ENCODE assay signal across 8 mouse cellular contexts in genomic region chr12:30050235-30050634, GRCm38 (mm10).
DNase-seq lines count a peak whose midpoint lies in the region; ATAC-seq and TF ChIP-seq lines count a peak whose summit lies in the region.

No protein-coding gene starts in this region.

- H3K27me3 ChIP-seq in embryonic facial prominence, embryonic 14.5 days (replicated peaks; ENCODE audit: control insufficient read depth, insufficient read depth, low read length) = 0 out of 2 replicates have a peak, but pooled peaks cover 7% of the 10 kb centered on the region
- no peaks in the 10 kb centered on the region for H3K27me3 ChIP-seq in kidney, postnatal 0 days (ENCODE audit: insufficient read depth, low read length)
- H3K27me3 ChIP-seq in midbrain, embryonic 11.5 days (ENCODE audit: control insufficient read depth, insufficient read depth, low read length) = no peaks in the 10 kb centered on the region

- 16% methylated on average over 4 of the region's 4 CpGs for WGBS in embryonic facial prominence, embryonic 14.5 days
- WGBS in kidney, postnatal 0 days = 19% methylated on average over 4 of the region's 4 CpGs
- 18% methylated on average over 4 of the region's 4 CpGs for whole genome bisulfite sequencing in midbrain, embryonic 11.5 days

- peak; percentile 28 for DNase-seq in CD4-positive, CD25-positive, alpha-beta regulatory T cell, adult 2 months (ENCODE audit: low read depth, low spot score)
- DNase-seq in thymus, postnatal 0 days (ENCODE audit: low spot score) = peak; percentile 33
- DNase-seq in thymus, adult 18-20 months = no peak
- DNase-seq in embryonic facial prominence, embryonic 14.5 days (ENCODE audit: low spot score) = peak; percentile 46
- peak; percentile 78 for DNase-seq in kidney, postnatal 0 days (ENCODE audit: low spot score)
- DNase-seq in midbrain, embryonic 11.5 days (ENCODE audit: low spot score, missing footprints) = peak; percentile 90
- DNase-seq in yolk sac, embryonic 10.5 days (ENCODE audit: low spot score) = peak; percentile 48

- H3K9me3 ChIP-seq in embryonic facial prominence, embryonic 14.5 days (ENCODE audit: control insufficient read depth, low read length) = no peaks in the 10 kb centered on the region
- no peaks in the 10 kb centered on the region for H3K9me3 ChIP-seq in kidney, postnatal 0 days (replicated peaks; ENCODE audit: low read length)
- H3K9me3 ChIP-seq in midbrain, embryonic 11.5 days (ENCODE audit: control insufficient read depth, low read length) = no peaks in the 10 kb centered on the region

- no peak overlapping the region for H3K9ac ChIP-seq in embryonic facial prominence, embryonic 14.5 days (ENCODE audit: low read depth, low read length)
- H3K9ac ChIP-seq in kidney, postnatal 0 days (ENCODE audit: low read depth, low read length) = no peak overlapping the region
- no peak overlapping the region for H3K9ac ChIP-seq in midbrain, embryonic 11.5 days (ENCODE audit: low read length)

- no peak overlapping the region for H3K4me3 ChIP-seq in embryonic facial prominence, embryonic 14.5 days (ENCODE audit: low read depth, low read length)
- H3K4me3 ChIP-seq in kidney, postnatal 0 days (replicated peaks; ENCODE audit: low read depth, low read length) = no peak overlapping the region
- no peak overlapping the region for H3K4me3 ChIP-seq in midbrain, embryonic 11.5 days (ENCODE audit: low read depth, low read length)

- H3K4me1 ChIP-seq in embryonic facial prominence, embryonic 14.5 days (ENCODE audit: control insufficient read depth, insufficient read depth, low read length) = no peaks in the 10 kb centered on the region
- no peaks in the 10 kb centered on the region for H3K4me1 ChIP-seq in kidney, postnatal 0 days (replicated peaks; ENCODE audit: insufficient read depth, low read length)
- no peaks in the 10 kb centered on the region for H3K4me1 ChIP-seq in midbrain, embryonic 11.5 days (ENCODE audit: control insufficient read depth, insufficient read depth, low read length)

- no peaks in the 10 kb centered on the region for H3K36me3 ChIP-seq in embryonic facial prominence, embryonic 14.5 days (ENCODE audit: control insufficient read depth, insufficient read depth, low read length)
- no peaks in the 10 kb centered on the region for H3K36me3 ChIP-seq in kidney, postnatal 0 days (ENCODE audit: insufficient read depth, low read length)
- H3K36me3 ChIP-seq in midbrain, embryonic 11.5 days (ENCODE audit: control insufficient read depth, insufficient read depth, low read length) = no peaks in the 10 kb centered on the region

- no peak overlapping the region for H3K4me2 ChIP-seq in embryonic facial prominence, embryonic 14.5 days (ENCODE audit: low read depth, low read length)
- H3K4me2 ChIP-seq in kidney, postnatal 0 days (ENCODE audit: low read length) = no peak overlapping the region
- H3K4me2 ChIP-seq in midbrain, embryonic 11.5 days = no peak overlapping the region

- no peak for ATAC-seq in CD4-positive, CD25-positive, alpha-beta regulatory T cell, adult 4 months
- no peak for ATAC-seq in embryonic facial prominence, embryonic 14.5 days (ENCODE audit: low read depth)
- no peak for ATAC-seq in kidney, postnatal 0 days (replicated peaks; ENCODE audit: low FRiP score, low read depth)
- ATAC-seq in midbrain, embryonic 11.5 days (ENCODE audit: low FRiP score) = no peak

- no peak overlapping the region for H3K27ac ChIP-seq in embryonic facial prominence, embryonic 14.5 days (replicated peaks; ENCODE audit: low read depth, low read length)
- H3K27ac ChIP-seq in kidney, postnatal 0 days = no peak overlapping the region
- H3K27ac ChIP-seq in midbrain, embryonic 11.5 days (ENCODE audit: low read depth, low read length) = no peak overlapping the region

- peak; percentile 93 for TF ChIP-seq CTCF in kidney, postnatal 0 days (IDR thresholded peaks at IDR 0.05; ENCODE audit: low read depth)

Comparison
In these comparisons a context has a peak if more than half of its experiments do, and no peak if none do; other contexts are left out.
1. DNase-seq: peak in CD4-positive, CD25-positive, alpha-beta regulatory T cell, adult 2 months (single experiment), thymus, postnatal 0 days (single experiment), embryonic facial prominence, embryonic 14.5 days (single experiment), kidney, postnatal 0 days (single experiment), midbrain, embryonic 11.5 days (single experiment) and yolk sac, embryonic 10.5 days (single experiment); none in thymus, adult 18-20 months (0 of 2).